Mouse (Mus musculus) lung, postnatal 0 days (tissue): ENCODE data around the gene Ech1. TPM values are rescaled to one million over a fixed set of nuclear protein-coding genes. Genes with fewer than 3 reads are reported as not detected.

Source experiments
- ATAC-seq: fragments of 200-750 bp; cut with Nextera tagmentation; 2 replicates; pipeline ENCODE4 v1.8.0; 2017; ENCODE audit warnings: moderate library complexity
- DNase-seq: peaks from one replicate; pipeline ENCODE4 v3.0.0-alpha.2; 2016; ENCODE audit warnings: low spot score
- H3K27ac ChIP-seq: fragments of 300-500 bp; sonication (generic); 2 replicates; pipeline ENCODE4 v1.5.1; 2014; ENCODE audit warnings: antibody characterized with exemption, mild to moderate bottlenecking, low read length, mixed read lengths
- H3K27me3 ChIP-seq: fragments of 300-500 bp; sonication (generic); replicated peaks from 2 replicates; pipeline ENCODE4 v1.6.1; 2014; ENCODE audit warnings: low read length, mixed read lengths; ENCODE audit not compliant: insufficient read depth
- H3K36me3 ChIP-seq: fragments of 300-500 bp; sonication (generic); 2 replicates; pipeline ENCODE4 v1.6.1; 2014; ENCODE audit warnings: low read length, mixed read lengths; ENCODE audit not compliant: insufficient read depth
- H3K4me1 ChIP-seq: fragments of 300-500 bp; sonication (generic); 2 replicates; pipeline ENCODE4 v1.6.1; 2014; ENCODE audit warnings: antibody characterized with exemption, low read depth, low read length, mixed read lengths; ENCODE audit not compliant: insufficient read depth
- H3K4me2 ChIP-seq: fragments of 300-500 bp; sonication (generic); replicated peaks from 2 replicates; pipeline ENCODE4 v1.6.1; 2014; ENCODE audit warnings: low read depth, mild to moderate bottlenecking, low read length, moderate library complexity, mixed read lengths
- H3K4me3 ChIP-seq: fragments of 300-500 bp; sonication (generic); 2 replicates; pipeline ENCODE4 v1.5.1; 2014; ENCODE audit warnings: low read depth, low read length
- H3K9ac ChIP-seq: fragments of 300-500 bp; sonication (generic); replicated peaks from 2 replicates; pipeline ENCODE4 v1.6.1; 2014; ENCODE audit warnings: low read depth, mild to moderate bottlenecking
- H3K9me3 ChIP-seq: fragments of 300-500 bp; sonication (generic); 2 replicates; pipeline ENCODE4 v1.6.1; 2016; ENCODE audit warnings: low read length, mixed read lengths
- CTCF ChIP-seq: IDR thresholded peaks from 2 replicates; pipeline ENCODE4 v1.5.1; 2016; ENCODE audit warnings: antibody characterized with exemption, mild to moderate bottlenecking
- EP300 ChIP-seq: IDR thresholded peaks from 2 replicates; pipeline ENCODE4 v1.6.1; 2016; ENCODE audit warnings: antibody characterized with exemption, mild to moderate bottlenecking, control low read depth
- WGBS: fragments of 180-500 bp; shearing (Covaris S2); extraction: QIAGEN DNeasy Blood & Tissue Kit; methylation state at CpG from one replicate; pipeline ENCODE4 v1.1.7; 2014; 5-methylcytosine and 5-hydroxymethylcytosine counted together
- polyA plus RNA-seq: library from polyadenylated mRNA; unstranded; fragments of >200 nt; fragmentation: Nextera tagmentation; extraction: Ambion mirVana; gene quantifications from 2 replicates; pipeline ENCODE4 v1.2.1, GENCODE M21; 2015

Ech1 gene
- polyA plus RNA-seq, 1 experiment from 2014 or later: 308 TPM

- ATAC-seq: no peak
Measured at GRCm38 (mm10) chr7:28877856-28878255, 52.8 kb downstream of the Ech1 start.

GRCm38 (mm10) chr7:28879606-28880005, 54.6 kb downstream of the Ech1 start:
- ATAC-seq: no peak
- H3K4me1 ChIP-seq: no peaks in the 10 kb centered on the region
- TF ChIP-seq EP300 (no peak), CTCF (no peak)

More at GRCm38 (mm10) chr7:28877856-28878255, 52.8 kb downstream of the Ech1 start:
- Histone ChIP-seq H3K36me3 (no peaks in the 10 kb centered on the region), H3K9ac (no peak overlapping the region), H3K27ac (no peak overlapping the region), H3K27me3 (no peaks in the 10 kb centered on the region), H3K9me3 (no peaks in the 10 kb centered on the region), H3K4me1 (no peaks in the 10 kb centered on the region), H3K4me2 (no peak overlapping the region), H3K4me3 (no peak overlapping the region)
- TF ChIP-seq CTCF (no peak), EP300 (no peak)
- 70% methylated on average over 4 of the region's 4 CpGs for WGBS
- DNase-seq: no peak

GRCm38 (mm10) chr7:28880554-28880953, 55.5 kb downstream of the Ech1 start:
- ATAC-seq (no peak), DNase-seq (no peak)
- no peak for TF ChIP-seq EP300
- no peak for TF ChIP-seq CTCF
- Histone ChIP-seq H3K4me1 (no peaks in the 10 kb centered on the region), H3K4me2 (no peak overlapping the region), H3K27me3 (no peaks in the 10 kb centered on the region), H3K9me3 (no peaks in the 10 kb centered on the region), H3K27ac (no peak overlapping the region), H3K36me3 (no peaks in the 10 kb centered on the region), H3K4me3 (no peak overlapping the region), H3K9ac (no peak overlapping the region)
- 82% methylated on average over 10 of the region's 10 CpGs for WGBS

More at GRCm38 (mm10) chr7:28879606-28880005, 54.6 kb downstream of the Ech1 start:
- Histone ChIP-seq H3K9me3 (no peaks in the 10 kb centered on the region), H3K9ac (no peak overlapping the region), H3K4me2 (no peak overlapping the region), H3K27ac (no peak overlapping the region), H3K36me3 (no peaks in the 10 kb centered on the region), H3K27me3 (no peaks in the 10 kb centered on the region), H3K4me3 (no peak overlapping the region)
- WGBS: 67% methylated on average over 7 of the region's 7 CpGs
- DNase-seq: no peak

GRCm38 (mm10) chr7:28881199-28881598, 56.2 kb downstream of the Ech1 start, which contains the start of gene Capn12:
Capn12 (plus strand) TSS chr7:28881422.
- TF ChIP-seq CTCF: no peak
- no peak for TF ChIP-seq EP300
- H3K36me3 ChIP-seq: no peaks in the 10 kb centered on the region
- H3K4me3 ChIP-seq: no peak within 1 kb of the TSS
- no peaks in the 10 kb centered on the region for H3K9me3 ChIP-seq
- no peak for DNase-seq
- no peak for ATAC-seq
- no peaks in the 10 kb centered on the region for H3K27me3 ChIP-seq
- no peak within 1 kb of the TSS for H3K9ac ChIP-seq
- no peak within 1 kb of the TSS for H3K4me2 ChIP-seq
- H3K4me1 ChIP-seq: no peaks in the 10 kb centered on the region
- no peak within 1 kb of the TSS for H3K27ac ChIP-seq
- WGBS: 46% methylated on average over 13 of the region's 13 CpGs

Other genes with a start within 250 kb of the Ech1 start
- 12.9 and 13.4 TPM in 2 replicates for gene Samd4b, start 227.1 kb upstream of the Ech1 start, polyA plus RNA-seq
- gene Pak4, start 227.0 kb upstream of the Ech1 start, polyA plus RNA-seq: 36.3 and 38.2 TPM in 2 replicates
- gene Acp7, start 193.9 kb upstream of the Ech1 start, polyA plus RNA-seq: not detected in 2 replicates
- gene Fbxo27, start 132.4 kb upstream of the Ech1 start, polyA plus RNA-seq: 2.3 and 2.8 TPM in 2 replicates
- 10.9 and 11.0 TPM in 2 replicates for gene Fbxo17, start 108.4 kb upstream of the Ech1 start, polyA plus RNA-seq
- gene Mrps12, start 83.4 kb upstream of the Ech1 start, polyA plus RNA-seq: 99.7 and 101 TPM in 2 replicates
- 6.0 and 7.0 TPM in 2 replicates for gene Sars2, start 83.2 kb upstream of the Ech1 start, polyA plus RNA-seq
- not detected in 2 replicates for gene Ccer2, start 69.0 kb upstream of the Ech1 start, polyA plus RNA-seq
- 55.4 and 57.1 TPM in 2 replicates for gene Sirt2, start 58.5 kb upstream of the Ech1 start, polyA plus RNA-seq
- 42.3 and 42.7 TPM in 2 replicates for gene Nfkbib, start 57.7 kb upstream of the Ech1 start, polyA plus RNA-seq
- gene Rinl, start 36.2 kb upstream of the Ech1 start, polyA plus RNA-seq: 10.2 and 12.9 TPM in 2 replicates
- gene Hnrnpl, start 16.7 kb upstream of the Ech1 start, polyA plus RNA-seq: 151 and 154 TPM in 2 replicates
- gene Lgals4, start 8.6 kb downstream of the Ech1 start, polyA plus RNA-seq: 14.9 and 15.6 TPM in 2 replicates
- 2.2 and 3.0 TPM in 2 replicates for gene Lgals7, start 38.6 kb downstream of the Ech1 start, polyA plus RNA-seq
- gene Capn12, start 56.2 kb downstream of the Ech1 start, polyA plus RNA-seq: 0.27 and 0.33 TPM in 2 replicates
- gene Actn4, start 137.1 kb downstream of the Ech1 start, polyA plus RNA-seq: 202 and 218 TPM in 2 replicates
- 287 and 294 TPM in 2 replicates for gene Eif3k, start 156.6 kb downstream of the Ech1 start, polyA plus RNA-seq
- 2.0 and 3.5 TPM in 2 replicates for gene Map4k1, start 156.8 kb downstream of the Ech1 start, polyA plus RNA-seq